Mouse (Mus musculus): ENCODE data around the gene Snx29.

Snx29 gene

DNA sequence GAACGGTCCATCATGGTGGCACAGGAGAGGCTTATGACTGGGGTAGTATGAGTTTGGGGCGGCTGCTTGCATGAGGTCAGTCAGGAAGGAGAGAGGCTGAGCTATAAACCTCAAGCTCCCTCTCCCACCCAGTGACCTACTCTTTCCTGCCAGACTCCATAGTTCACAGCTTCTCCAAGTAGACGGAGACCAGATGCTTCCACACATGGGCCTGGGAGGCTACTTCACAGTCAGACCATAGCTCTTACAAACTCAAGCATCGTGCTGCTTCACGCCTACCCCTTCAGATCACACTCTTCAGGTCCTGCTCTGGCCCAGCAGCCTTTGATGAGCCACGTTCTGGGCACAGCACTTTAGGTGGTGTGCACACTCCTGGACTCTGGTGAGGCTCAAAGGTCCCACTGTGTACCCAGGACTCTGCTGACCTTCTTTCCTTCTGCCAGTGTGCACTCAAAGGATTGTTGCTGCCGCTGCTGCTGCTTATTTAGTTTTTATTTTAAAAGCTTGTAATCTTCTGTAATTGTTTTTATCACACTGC is 313.6 kb downstream of the Snx29 start:
- no peak for DNase-seq (ENCODE audit: low spot score in 2 of 2)

DNA sequence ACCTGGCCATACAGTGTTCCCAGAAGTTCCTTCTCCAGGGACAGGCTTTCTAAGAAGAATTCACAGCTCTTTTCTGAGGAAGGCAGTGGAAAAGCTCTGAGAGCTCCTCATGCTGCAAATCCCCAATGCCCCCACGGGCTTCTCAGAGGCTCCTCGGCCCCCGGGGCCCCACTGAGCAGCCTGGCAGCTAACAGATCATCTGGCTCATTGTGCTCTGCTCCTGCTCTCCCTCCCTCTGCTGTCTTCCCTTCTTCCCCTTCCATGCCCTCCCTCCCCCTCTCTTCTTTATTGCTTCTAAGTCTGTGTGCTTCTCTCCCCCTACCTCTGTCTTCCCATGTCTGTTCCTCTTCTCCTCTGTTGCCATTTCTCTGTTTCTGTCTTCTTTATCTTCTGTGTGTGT is 314.2 kb downstream of the Snx29 start:
- no peak for DNase-seq (ENCODE audit: low spot score in 2 of 2)

GRCm38 (mm10) chr16:11637794-11638193 is 315.1 kb downstream of the Snx29 start:
- DNase-seq (ENCODE audit: low spot score in 2 of 2), result no peak

DNA sequence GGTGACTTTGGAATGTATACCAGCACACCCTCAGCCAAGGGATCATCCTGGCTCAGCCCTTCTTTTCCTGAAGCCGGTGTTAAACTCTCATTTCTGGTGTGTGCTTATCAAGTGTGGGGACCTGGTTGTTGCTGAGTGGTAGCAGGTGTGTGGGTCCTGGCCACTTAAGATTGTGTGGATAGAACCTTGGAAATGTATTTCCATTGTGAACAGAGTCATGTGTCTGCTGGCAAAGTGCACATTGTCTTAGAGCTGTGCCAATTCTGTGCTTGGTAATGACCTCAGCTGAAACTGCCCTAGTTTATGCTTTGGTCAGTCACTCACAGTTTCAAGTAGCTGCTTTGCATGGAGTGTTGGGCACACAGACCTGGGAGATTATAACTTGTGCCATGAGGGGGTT is 316.0 kb downstream of the Snx29 start:
- DNase-seq (ENCODE audit: low spot score in 2 of 2), result no peak

- DNase-seq (ENCODE audit: low spot score in 2 of 2), result peak in 1 of 2 experiments; percentile 35
These were observed 317.2 kb downstream of the Snx29 start for GRCm38 (mm10) chr16:11639936-11640335.

DNA sequence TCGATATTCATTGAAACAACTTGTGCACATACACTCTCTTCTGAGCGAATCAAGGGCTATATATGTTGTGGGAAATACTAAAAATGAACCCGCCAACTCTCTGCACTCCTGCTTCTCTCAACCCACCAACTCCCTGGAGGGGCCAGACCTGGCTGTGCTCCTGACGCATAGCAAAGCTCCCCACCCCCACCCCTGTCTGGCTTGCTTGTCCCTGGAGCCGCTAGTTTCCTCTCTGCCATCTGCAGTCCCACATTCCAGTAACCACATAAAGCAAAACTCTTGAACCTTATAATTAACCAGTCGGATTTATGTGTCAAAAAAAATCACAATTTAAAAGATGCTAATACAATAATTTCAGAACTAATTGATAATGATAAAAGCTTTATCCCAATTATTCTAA is 320.9 kb downstream of the Snx29 start:
- DNase-seq (ENCODE audit: low spot score in 2 of 2), result no peak

- no peak for DNase-seq (ENCODE audit: low spot score in 2 of 2)
These were observed 321.7 kb downstream of the Snx29 start for GRCm38 (mm10) chr16:11644399-11644798.

DNA sequence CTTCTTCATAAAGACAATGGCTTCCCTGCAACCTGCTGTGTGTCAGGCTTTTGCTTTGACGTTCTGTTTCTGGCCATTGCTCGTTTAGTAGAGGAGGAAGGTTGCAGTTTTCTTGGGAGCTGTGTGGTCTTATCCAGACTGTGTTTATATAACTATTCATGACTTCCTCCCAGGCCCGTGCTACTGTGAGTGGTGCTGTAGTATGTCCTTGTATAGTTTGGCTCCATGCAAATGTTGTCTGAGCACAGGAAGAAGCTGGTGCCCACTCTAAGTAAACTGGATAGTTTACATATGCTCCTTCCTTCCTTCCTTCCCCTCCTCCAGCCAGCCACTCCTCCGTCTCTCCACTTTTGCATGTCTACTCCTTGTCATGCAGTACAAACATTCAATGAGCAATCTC is 323.0 kb downstream of the Snx29 start:
- DNase-seq (ENCODE audit: low spot score in 2 of 2), result no peak

- no peak for DNase-seq (ENCODE audit: low spot score in 2 of 2)
These were observed 324.1 kb downstream of the Snx29 start for GRCm38 (mm10) chr16:11646745-11647289.

GRCm38 (mm10) chr16:11648169-11648688 is 325.5 kb downstream of the Snx29 start:
- DNase-seq (ENCODE audit: low spot score in 2 of 2), result no peak

DNA sequence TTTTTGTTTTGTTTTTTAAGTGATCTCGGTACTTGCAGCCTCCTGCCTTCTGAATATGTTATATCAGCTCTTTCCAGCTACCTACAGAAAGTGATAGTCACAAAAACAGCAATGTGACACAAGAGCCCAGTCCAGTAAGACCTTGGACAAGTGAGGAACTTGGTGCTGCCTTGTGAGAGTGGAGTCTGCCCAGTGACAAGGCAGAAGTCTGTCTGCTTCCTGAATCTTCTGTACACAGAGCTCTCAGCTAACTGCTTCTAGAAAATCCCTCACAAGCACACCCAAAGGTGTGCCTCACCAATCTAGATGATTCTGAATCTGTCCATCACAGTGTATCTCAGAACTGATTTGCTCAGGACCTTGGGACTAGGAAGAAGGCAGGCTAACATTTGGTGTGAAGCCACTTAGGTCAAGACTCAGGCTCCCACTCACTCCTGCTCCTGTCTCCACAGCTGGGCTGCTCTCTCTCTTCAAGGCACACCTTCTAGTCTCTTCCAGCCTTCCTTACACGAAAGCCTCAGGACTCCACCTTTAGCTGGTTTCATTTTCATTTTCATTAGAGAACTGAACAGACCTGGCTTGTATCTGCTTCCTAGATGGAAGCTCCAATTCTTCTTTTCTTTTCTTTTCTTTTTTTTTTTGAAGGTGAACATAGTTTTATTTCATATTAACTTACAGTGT is 330.1 kb downstream of the Snx29 start:
- no peak for DNase-seq (ENCODE audit: low spot score in 2 of 2)

DNA sequence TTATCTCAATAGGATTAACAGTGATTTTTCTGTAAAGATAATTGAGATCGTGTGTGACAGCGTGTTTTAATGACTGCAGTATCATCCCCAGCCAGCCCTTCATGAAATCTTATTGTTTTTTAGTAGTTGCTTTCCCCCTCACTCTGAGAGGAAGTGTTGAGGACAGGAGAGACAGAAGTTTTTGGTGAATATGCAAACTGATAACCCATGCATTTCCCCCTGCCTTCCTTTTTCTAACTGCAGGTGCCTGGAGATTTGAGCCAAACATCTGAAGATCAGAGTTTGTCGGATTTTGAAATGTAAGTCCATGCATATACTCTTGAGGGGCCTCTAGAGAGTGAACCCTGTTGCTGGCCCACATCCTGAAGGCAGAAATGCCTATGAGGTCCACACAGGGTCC is 333.2 kb downstream of the Snx29 start:
- DNase-seq (ENCODE audit: low spot score in 2 of 2), result no peak

- DNase-seq (ENCODE audit: low spot score in 2 of 2), result no peak
These were observed 334.4 kb downstream of the Snx29 start for GRCm38 (mm10) chr16:11657111-11657510.

DNA sequence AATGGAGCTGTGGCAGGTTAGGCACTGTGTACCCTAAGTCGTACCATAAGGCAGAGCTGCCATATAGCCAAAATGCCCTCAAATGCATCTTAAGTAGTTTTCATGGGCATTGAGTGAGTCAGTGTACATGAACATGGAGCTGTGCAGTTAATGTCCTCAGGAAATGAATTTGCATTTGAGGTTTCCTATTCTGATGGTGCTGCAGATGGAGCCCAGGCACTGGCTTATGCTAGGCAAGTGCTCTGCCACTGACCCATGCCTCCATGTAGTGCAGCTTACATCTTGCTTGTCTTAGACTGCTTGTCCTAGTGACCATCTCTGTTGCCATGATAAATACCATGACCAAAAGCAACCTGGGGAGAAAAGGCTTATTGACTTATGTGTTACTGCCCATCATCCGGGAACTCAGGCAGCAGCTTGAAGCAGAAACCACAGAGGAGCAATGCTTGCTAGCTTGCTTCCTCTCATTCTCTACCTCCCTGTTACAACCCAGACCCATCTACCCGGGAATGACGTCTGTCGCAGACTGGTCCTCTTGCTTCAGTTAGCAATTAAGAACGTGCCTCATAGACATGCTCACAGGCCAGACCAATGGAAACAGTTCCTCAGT is 336.5 kb downstream of the Snx29 start:
- DNase-seq (ENCODE audit: low spot score in 2 of 2), result no peak

GRCm38 (mm10) chr16:11664896-11665705 is 342.4 kb downstream of the Snx29 start:
- no peak for DNase-seq (ENCODE audit: low spot score in 2 of 2)

DNA sequence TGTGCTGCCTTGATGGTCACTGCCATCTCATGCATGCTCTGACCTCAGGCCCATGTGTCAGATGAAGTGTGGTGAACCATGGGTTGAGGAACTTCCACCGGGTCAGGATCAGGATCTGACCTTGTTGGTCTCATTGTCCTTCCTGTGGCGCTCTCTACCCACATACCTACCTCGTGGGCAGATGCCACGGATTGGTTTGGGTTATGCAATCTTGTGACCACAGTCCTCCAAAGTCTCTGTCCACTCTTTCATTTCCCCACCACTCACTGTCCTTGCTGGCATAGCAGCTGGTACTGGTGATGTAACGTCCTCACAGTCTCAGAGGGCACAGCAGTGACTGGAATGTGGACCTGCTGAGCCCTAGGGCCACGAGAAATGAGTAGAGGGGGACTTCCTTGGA is 343.2 kb downstream of the Snx29 start:
- DNase-seq (ENCODE audit: low spot score in 2 of 2), result no peak

- no peak for DNase-seq (ENCODE audit: low spot score in 2 of 2)
These were observed 345.7 kb downstream of the Snx29 start for GRCm38 (mm10) chr16:11668375-11668774.

DNA sequence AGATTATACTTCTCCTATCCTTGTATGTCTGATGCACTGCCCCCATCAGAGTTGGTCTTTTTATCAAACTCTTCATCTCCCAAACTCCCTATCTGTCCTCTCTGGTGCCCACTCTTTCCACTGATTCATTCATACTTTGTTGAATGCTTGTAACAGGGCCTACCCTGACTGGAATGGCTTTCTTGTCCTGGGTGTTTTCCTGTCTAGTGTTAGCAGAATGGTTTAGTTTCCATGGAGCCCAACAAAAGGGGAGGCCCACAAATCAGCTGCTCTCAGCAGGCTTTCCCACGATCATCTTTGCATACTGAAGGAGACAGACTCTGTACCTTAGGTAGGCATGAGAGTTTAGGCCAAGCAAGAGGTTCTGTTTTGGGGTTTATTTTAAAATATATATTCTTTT is 346.2 kb downstream of the Snx29 start:
- DNase-seq (ENCODE audit: low spot score in 2 of 2), result no peak

GRCm38 (mm10) chr16:11670251-11670970 is 347.7 kb downstream of the Snx29 start:
- DNase-seq (ENCODE audit: low spot score in 2 of 2), result peak in 1 of 2 experiments; percentile 56

GRCm38 (mm10) chr16:11670971-11671310 is 348.2 kb downstream of the Snx29 start:
- DNase-seq (ENCODE audit: low spot score in 2 of 2), result peak in 1 of 2 experiments; percentile 56

DNA sequence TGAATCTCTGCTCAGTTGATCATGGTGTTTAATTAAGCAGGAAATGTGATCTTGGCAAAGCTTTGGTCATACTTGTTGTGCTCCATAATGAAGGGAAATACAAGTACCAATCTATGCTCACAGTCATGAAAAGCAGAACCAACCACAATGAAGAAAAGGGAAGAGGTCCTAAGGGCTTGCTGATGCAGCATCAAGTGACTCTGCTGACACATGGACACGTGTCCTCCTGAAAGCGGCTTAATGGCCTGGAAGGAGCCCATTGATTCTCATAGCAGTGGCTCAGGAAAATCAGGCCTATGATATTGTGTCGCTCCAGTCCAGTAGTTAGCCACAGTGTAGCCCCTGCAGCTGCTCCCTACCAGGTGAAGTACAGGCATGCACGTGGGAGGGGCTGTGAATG is 353.3 kb downstream of the Snx29 start:
- DNase-seq (ENCODE audit: low spot score in 2 of 2), result no peak
